Mouse (Mus musculus) cerebellum, adult 2 months (tissue): ENCODE data around the gene Ptov1.

Experiments used
- CTCF ChIP-seq: fragments of 200-500 bp; IDR thresholded peaks from 2 replicates; pipeline ENCODE4 v1.5.1; 2011; ENCODE audit warnings: low read depth, mild to moderate bottlenecking, control low read depth, low read length, moderate library complexity, borderline replicate concordance; ENCODE audit not compliant: insufficient read depth
- POLR2A ChIP-seq: fragments of 200-500 bp; IDR thresholded peaks from 2 replicates; pipeline ENCODE4 v1.6.1; 2011; ENCODE audit warnings: low read length, control low read depth, borderline replicate concordance; ENCODE audit not compliant: insufficient read depth

GRCm38 (mm10) chr7:44901230-44901722, 31.7 kb upstream of the Ptov1 start:
- TF ChIP-seq CTCF (no peak), POLR2A (no peak)
